Mouse (Mus musculus) midbrain, embryonic 14.5 days (tissue): ENCODE measurements around the gene Gm47283. TPM values are rescaled to one million over a fixed set of nuclear protein-coding genes. Genes with fewer than 3 reads are reported as not detected.
"Not testable (repeated sequence)": the region's sequence is repeated elsewhere in the genome, so short reads cannot be mapped to it uniquely, and the experiment has no call there.

Experiments
- ATAC-seq: fragments of 200-750 bp; cut with Nextera tagmentation; 2 replicates; pipeline ENCODE4 v1.8.0; 2017; ENCODE audit warnings: moderate number of reproducible peaks, moderate library complexity; ENCODE audit not compliant: low FRiP score, low TSS enrichment
- DNase-seq: peaks from one replicate; pipeline ENCODE4 v3.0.0-alpha.2; 2015
- H3K27ac ChIP-seq: fragments of 300-500 bp; sonication (generic); replicated peaks from 2 replicates; pipeline ENCODE4 v1.5.1; 2014; ENCODE audit warnings: mild to moderate bottlenecking, low read depth, low read length, moderate library complexity
- H3K27me3 ChIP-seq: fragments of 300-500 bp; sonication (generic); 2 replicates; pipeline ENCODE4 v1.6.1; 2014; ENCODE audit warnings: low read length, control low read depth, mixed read lengths; ENCODE audit not compliant: control insufficient read depth, insufficient read depth
- H3K36me3 ChIP-seq: fragments of 300-500 bp; sonication (generic); 2 replicates; pipeline ENCODE4 v1.6.1; 2014; ENCODE audit warnings: low read length, control low read depth; ENCODE audit not compliant: control insufficient read depth, insufficient read depth
- H3K4me1 ChIP-seq: fragments of 300-500 bp; sonication (generic); 2 replicates; pipeline ENCODE4 v1.6.1; 2014; ENCODE audit warnings: mild to moderate bottlenecking, antibody characterized with exemption, low read length, control low read depth; ENCODE audit not compliant: control insufficient read depth, insufficient read depth
- H3K4me2 ChIP-seq: fragments of 300-500 bp; sonication (generic); 2 replicates; pipeline ENCODE4 v1.6.1; 2014; ENCODE audit warnings: mild to moderate bottlenecking, low read length, moderate library complexity
- H3K4me3 ChIP-seq: fragments of 300-500 bp; sonication (generic); replicated peaks from 2 replicates; pipeline ENCODE4 v1.5.1; 2014; ENCODE audit warnings: low read depth, low read length
- H3K9ac ChIP-seq: fragments of 300-500 bp; sonication (generic); replicated peaks from 2 replicates; pipeline ENCODE4 v1.6.1; 2014; ENCODE audit warnings: mild to moderate bottlenecking, low read length, moderate library complexity
- H3K9me3 ChIP-seq: fragments of 300-500 bp; sonication (generic); 2 replicates; pipeline ENCODE4 v1.6.1; 2016; ENCODE audit warnings: low read length, control low read depth, mixed read lengths; ENCODE audit not compliant: control insufficient read depth
- WGBS: fragments of 180-500 bp; shearing (Covaris S2); extraction: QIAGEN DNeasy Blood & Tissue Kit; methylation state at CpG from one replicate; pipeline ENCODE4 v1.1.7; 2014; 5-methylcytosine and 5-hydroxymethylcytosine counted together
- polyA plus RNA-seq: library from polyadenylated mRNA; unstranded; fragments of >200 nt; fragmentation: Nextera tagmentation; extraction: Ambion mirVana; gene quantifications from 2 replicates; pipeline ENCODE4 v1.2.1, GENCODE M21; 2014

Gm47283 gene
- not detected in 2 replicates for polyA plus RNA-seq

DNA sequence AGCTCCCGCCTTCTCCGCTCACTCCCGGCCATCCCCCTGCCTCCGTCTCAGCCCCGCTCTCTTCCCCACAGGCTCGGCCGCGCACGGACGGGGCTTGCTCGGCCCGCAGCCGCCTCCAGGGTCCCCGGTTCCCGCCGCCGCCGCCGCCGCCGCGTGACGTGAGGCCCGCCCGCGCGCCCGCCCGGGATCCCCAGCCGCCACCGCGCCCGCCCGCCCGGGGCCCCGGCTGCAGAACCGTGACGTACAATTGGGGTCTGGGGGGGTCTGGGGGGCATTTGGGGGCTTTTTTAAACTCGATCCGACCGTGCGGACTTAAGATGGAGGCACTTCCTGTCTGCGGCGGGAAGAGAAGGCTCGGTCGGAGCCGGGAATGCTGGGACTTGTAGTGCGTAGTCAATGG is at the start of gene Gm47283:
Gm47283 (plus strand) TSS at position 301 of the 400 bp plus-strand sequence.
- not testable (repeated sequence) for H3K4me3 ChIP-seq, H3K4me1 ChIP-seq, H3K27me3 ChIP-seq, H3K9me3 ChIP-seq, DNase-seq, H3K27ac ChIP-seq, H3K4me2 ChIP-seq, H3K36me3 ChIP-seq, H3K9ac ChIP-seq, ATAC-seq
- no CpG with 5 or more reads among the region's 48 CpGs for WGBS

DNA sequence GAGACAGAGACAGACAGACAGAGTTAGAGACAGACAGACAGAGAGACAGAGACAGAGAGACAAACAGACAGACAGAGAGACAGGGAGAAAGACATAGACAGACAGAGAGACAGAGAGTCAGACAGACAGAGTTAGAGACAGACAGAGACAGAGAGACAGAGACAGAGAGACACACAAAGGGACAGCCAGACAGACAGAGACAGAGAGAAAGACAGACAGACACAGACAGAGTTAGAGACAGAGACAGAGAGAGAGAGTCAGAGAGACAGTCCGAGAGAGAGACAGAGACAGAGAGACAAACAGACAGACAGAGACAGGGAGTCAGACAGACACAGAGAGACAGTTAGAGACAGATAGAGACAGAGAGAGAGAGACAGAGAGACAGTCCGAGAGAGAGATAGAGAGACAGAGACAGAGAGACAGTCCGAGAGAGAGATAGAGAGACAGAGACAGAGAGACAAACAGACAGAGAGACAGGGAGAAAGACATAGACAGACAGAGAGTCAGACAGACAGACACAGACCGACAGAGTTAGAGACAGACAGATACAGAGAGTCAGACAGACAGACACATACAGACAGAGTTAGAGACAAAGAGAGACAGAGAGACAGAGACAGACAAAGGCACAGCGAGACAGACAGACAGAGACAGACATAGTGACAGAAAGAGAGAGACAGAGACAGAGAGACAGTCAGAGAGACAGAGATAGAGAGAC is 49.2 kb upstream of the Gm47283 start:
- H3K4me3 ChIP-seq, H3K27ac ChIP-seq, H3K27me3 ChIP-seq, H3K4me2 ChIP-seq, H3K4me1 ChIP-seq, H3K9ac ChIP-seq, ATAC-seq: not testable (repeated sequence)
- Histone ChIP-seq H3K9me3 (peaks cover 28% of the 10 kb centered on the region), H3K36me3 (peaks cover 41% of the 10 kb centered on the region)
- peak; percentile 22 for DNase-seq
- WGBS = 97% methylated on average over 1 of the region's 5 CpGs

DNA sequence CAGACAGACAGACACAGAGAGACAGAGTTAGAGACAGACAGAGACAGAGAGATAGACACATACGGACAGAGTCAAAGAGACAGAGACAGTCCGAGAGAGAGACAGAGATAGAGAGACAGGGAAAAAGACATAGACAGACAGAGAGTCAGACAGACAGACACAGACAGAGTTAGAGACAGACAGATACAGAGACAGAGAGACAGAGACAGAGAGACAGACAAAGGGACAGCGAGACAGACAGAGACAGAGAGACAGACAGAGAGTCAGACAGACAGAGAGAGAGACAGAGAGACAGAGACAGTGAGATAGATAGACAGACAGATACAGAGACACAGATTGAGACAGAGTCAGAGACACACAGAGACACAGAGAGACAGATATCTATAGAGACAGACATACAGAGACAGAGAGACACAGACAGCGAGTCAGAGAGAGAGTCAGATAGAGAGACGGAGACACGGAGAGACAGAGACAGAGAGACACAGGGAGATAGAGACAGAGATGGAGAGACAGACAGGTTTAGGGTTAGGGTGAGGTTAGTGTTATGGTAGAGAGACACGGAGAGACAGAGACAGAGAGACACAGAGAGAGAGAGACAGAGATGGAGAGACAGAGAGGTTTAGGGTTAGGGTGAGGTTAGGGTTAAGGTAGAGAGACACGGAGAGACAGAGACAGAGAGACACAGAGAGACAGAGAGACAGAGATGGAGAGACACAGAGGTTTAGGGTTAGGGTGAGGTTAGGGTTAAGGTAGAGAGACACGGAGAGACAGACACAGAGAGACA is 48.1 kb upstream of the Gm47283 start:
- H3K9ac ChIP-seq = not testable (repeated sequence)
- peak; percentile 20 for DNase-seq

DNA sequence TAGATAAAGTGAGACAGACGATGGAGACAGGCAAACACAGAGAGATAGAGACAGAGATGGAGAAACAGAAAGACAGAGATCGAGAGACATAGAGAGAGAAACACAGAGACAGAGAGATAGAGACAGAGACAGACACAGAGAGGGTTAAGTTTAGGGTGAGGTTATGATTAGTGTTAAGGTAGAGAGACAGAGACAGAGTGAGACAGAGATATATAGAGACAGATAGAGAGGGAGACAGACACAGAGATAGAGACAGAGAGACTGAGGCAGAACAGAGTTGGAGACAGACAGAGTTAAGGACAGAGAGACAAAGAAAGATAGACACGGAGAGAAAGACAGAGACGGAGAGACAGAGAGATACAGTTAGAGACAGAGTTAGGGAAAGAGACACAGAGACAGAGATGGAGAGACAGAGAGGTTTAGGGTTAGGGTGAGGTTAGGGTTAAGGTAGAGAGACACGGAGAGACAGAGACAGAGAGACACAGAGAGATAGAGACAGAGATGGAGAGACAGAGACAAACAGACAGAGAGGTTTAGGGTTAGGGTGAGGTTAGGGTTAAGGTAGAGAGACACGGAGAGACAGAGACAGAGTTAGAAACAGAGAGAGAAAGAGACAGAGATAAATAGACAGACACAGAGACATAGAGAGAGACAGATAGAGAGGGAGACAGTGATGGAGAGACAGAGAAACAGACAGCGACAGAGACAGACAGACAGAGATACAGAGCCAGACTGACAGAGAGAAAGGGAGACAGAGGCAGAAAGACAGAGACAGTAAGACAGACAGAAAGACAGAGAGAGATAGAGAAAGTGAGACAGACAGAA is 46.7 kb upstream of the Gm47283 start:
- Histone ChIP-seq H3K4me2 (no peak overlapping the region), H3K4me1 (no peaks in the 10 kb centered on the region), H3K36me3 (peaks cover 50% of the 10 kb centered on the region), H3K27ac (no peak overlapping the region), H3K4me3 (no peak overlapping the region), H3K9ac (no peak overlapping the region), H3K27me3 (no peaks in the 10 kb centered on the region), H3K9me3 (peaks cover 44% of the 10 kb centered on the region)
- DNase-seq = no peak
- 88% methylated on average over 7 of the region's 7 CpGs for WGBS
- ATAC-seq = no peak

More for the DNA sequence above, 48.1 kb upstream of the Gm47283 start:
- ATAC-seq, H3K4me3 ChIP-seq, H3K4me1 ChIP-seq, H3K27me3 ChIP-seq, H3K4me2 ChIP-seq, H3K27ac ChIP-seq: not testable (repeated sequence)
- peaks cover 46% of the 10 kb centered on the region for H3K36me3 ChIP-seq
- H3K9me3 ChIP-seq = peaks cover 36% of the 10 kb centered on the region
- 85% methylated on average over 4 of the region's 9 CpGs for WGBS

DNA sequence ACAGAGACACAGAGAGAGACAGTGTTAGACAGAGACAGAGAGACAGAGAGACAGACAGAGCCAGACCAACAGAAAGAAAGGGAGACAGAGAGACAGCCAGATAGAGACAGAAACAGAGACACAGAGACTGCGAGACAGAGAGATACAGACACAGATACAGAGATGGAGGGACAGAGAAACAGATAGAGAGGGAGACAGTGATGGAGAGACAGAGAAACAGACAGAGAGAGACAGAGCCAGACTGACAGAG is 46.2 kb upstream of the Gm47283 start:
- ATAC-seq (no peak), DNase-seq (no peak)
- Histone ChIP-seq H3K9ac (no peak overlapping the region), H3K4me2 (no peak overlapping the region), H3K4me1 (no peaks in the 10 kb centered on the region), H3K4me3 (no peak overlapping the region), H3K27ac (no peak overlapping the region), H3K36me3 (peaks cover 50% of the 10 kb centered on the region), H3K9me3 (peaks cover 44% of the 10 kb centered on the region), H3K27me3 (no peaks in the 10 kb centered on the region)
- 93% methylated on average over 1 of the region's 1 CpGs for WGBS

DNA sequence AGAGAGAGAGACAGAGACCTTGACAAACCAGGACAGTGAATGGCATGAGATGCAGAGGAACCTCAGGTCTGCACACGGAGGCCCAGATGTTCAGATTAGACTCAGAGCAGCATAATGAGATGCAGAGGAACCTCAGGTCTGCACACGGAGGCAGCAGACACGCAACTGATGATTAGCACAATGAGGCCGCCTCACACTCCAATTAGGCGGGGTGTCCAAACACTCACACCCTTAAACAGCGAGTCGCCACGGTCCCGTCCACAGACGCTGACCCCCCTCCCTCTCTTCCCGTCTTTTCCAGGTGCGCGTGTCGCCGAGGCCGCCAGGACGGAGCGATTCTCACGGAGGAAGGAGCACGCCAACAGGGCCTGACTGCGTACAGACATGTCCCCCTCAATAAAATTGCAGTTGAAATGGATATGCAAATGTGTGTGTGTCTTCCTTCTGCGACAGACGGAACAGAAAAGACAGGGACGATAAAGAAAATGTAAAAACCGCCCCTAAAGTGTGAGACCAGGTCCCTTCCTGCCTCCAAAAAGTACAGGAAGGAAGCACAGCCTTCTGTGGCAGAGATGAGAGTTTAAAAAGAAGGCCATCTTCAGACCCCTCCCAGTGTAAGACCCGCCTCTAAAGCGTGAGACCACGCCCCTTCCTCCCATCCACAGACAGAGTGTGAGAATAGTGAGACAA is 45.6 kb upstream of the Gm47283 start:
- not testable (repeated sequence) for H3K9ac ChIP-seq, H3K4me1 ChIP-seq, H3K4me3 ChIP-seq, H3K27me3 ChIP-seq, H3K27ac ChIP-seq, H3K4me2 ChIP-seq
- peaks cover 47% of the 10 kb centered on the region for H3K9me3 ChIP-seq
- H3K36me3 ChIP-seq = peaks cover 50% of the 10 kb centered on the region
- DNase-seq = peak; percentile 61
- ATAC-seq = peak; percentile 42
- 79% methylated on average over 28 of the region's 28 CpGs for WGBS

DNA sequence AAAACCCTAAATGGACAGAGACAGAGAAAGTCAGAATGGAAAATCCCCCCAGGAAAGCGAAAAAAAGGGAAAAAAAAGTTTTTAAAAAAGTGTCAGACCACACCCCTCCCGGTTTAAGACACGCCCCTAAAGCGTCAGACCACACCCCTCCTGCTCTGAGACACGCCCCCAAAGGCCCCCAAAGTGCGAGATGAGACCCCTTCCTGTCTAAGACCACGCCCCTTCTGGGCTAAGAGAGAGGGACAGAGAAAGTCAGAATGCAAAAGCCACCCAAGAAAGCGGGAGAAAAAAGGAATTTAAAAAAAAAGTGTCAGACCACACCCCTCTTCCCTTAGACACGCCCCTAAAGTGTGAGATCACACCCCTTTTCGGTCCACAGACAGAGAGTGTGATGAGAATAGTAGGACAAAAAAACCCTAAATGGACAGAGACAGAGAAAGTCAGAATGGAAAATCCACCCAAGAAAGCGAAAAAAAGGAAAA is 45.0 kb upstream of the Gm47283 start:
- not testable (repeated sequence) for DNase-seq, H3K27me3 ChIP-seq, H3K4me2 ChIP-seq, H3K9ac ChIP-seq, H3K27ac ChIP-seq, H3K4me1 ChIP-seq, H3K4me3 ChIP-seq
- ATAC-seq = peak; percentile 12
- 59% methylated on average over 11 of the region's 11 CpGs for WGBS
- H3K36me3 ChIP-seq = peaks cover 48% of the 10 kb centered on the region
- peaks cover 53% of the 10 kb centered on the region for H3K9me3 ChIP-seq

DNA sequence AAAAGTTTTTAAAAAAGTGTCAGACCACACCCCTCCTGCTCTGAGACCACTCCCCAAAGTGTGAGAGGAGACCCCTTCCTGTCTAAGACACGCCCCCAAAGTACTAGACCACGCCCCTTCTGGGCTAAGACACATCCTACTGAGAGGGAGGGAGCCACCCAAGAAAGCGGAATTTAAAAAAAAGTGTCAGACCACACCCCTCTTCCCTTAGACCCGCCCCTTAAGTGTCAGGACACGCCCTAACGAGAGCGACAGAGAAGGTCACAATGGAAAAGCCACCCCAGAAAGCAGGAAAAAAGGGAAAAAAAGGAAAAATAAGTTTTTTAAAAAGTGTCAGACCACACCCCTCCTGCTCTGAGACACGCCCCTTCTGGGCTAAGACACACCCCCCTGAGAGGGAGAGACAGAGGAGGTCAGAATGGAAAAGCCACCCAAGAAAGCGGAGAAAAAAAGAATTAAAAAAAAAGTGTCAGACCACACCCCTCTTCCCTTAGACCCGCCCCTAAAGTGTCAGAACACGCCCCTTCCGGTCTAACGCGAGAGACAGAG is 44.5 kb upstream of the Gm47283 start:
- Histone ChIP-seq H3K9me3 (peaks cover 57% of the 10 kb centered on the region), H3K27me3 (no peaks in the 10 kb centered on the region), H3K4me3 (no peak overlapping the region), H3K4me2 (no peak overlapping the region), H3K36me3 (peaks cover 48% of the 10 kb centered on the region), H3K4me1 (no peaks in the 10 kb centered on the region), H3K9ac (no peak overlapping the region), H3K27ac (no peak overlapping the region)
- ATAC-seq (peak; percentile 18), DNase-seq (peak; percentile 75)
- 56% methylated on average over 14 of the region's 14 CpGs for WGBS
